Mouse (Mus musculus) ES-E14 (cell line): ENCODE measurements around the gene Rptor. TPM values are rescaled to one million over a fixed set of nuclear protein-coding genes. Genes with fewer than 3 reads are reported as not detected.

Experiments used
- DNase-seq: peaks from one replicate; pipeline ENCODE4 v3.0.0-alpha.2; 2013; ENCODE audit warnings: low read depth, low spot score
- H3K27ac ChIP-seq: 2 replicates; pipeline ENCODE4 v1.5.1; 2012; ENCODE audit warnings: low read depth, mild to moderate bottlenecking, low read length, moderate library complexity, mixed read lengths; ENCODE audit not compliant: poor library complexity, insufficient read depth, severe bottlenecking
- H3K36me3 ChIP-seq: 2 replicates; pipeline ENCODE4 v1.6.1; 2012; ENCODE audit warnings: mild to moderate bottlenecking, low read length, moderate library complexity, mixed read lengths; ENCODE audit not compliant: control insufficient read depth, poor library complexity, insufficient read depth, severe bottlenecking
- H3K4me1 ChIP-seq, 2 experiments: fragments of 150-350 bp in 1 of 2; sonication (generic) in 1 of 2; 2 replicates each; pipeline ENCODE4 v1.6.1; 2012; ENCODE audit warnings: low read length in 2 of 2, mild to moderate bottlenecking in 1 of 2, mixed read lengths in 1 of 2; ENCODE audit not compliant: control insufficient read depth in 2 of 2, insufficient read depth in 2 of 2, poor library complexity in 1 of 2
- H3K4me3 ChIP-seq, 2 experiments: fragments of 150-350 bp in 1 of 2; sonication (generic) in 1 of 2; 2 replicates each; pipeline ENCODE4 v1.5.1; 2012; ENCODE audit warnings: low read length in 2 of 2, low read depth in 1 of 2, mild to moderate bottlenecking in 1 of 2, mixed read lengths in 1 of 2; ENCODE audit not compliant: insufficient read depth in 1 of 2, poor library complexity in 1 of 2, severe bottlenecking in 1 of 2
- H3K9ac ChIP-seq: 2 replicates; pipeline ENCODE4 v1.6.1; 2012; ENCODE audit warnings: low read depth, mild to moderate bottlenecking, low read length, mixed read lengths; ENCODE audit not compliant: poor library complexity, insufficient read depth, severe bottlenecking
- H3K9me3 ChIP-seq: fragments of 150-350 bp; sonication (generic); 2 replicates; pipeline ENCODE4 v1.6.1; 2012; ENCODE audit warnings: low read depth, mild to moderate bottlenecking, low read length; ENCODE audit not compliant: control insufficient read depth, insufficient read depth
- CHD2 ChIP-seq: IDR thresholded peaks from 2 replicates; pipeline ENCODE4 v1.6.1; 2014; ENCODE audit warnings: mild to moderate bottlenecking, low read depth, low read length, inconsistent platforms
- HCFC1 ChIP-seq: IDR thresholded peaks from 2 replicates; pipeline ENCODE4 v1.6.1; 2012; ENCODE audit warnings: low read length, inconsistent platforms, borderline replicate concordance; ENCODE audit not compliant: insufficient read depth
- MAFK ChIP-seq: IDR thresholded peaks from 2 replicates; pipeline ENCODE4 v1.6.1; 2014; ENCODE audit warnings: mild to moderate bottlenecking, low read depth, low read length, inconsistent platforms; ENCODE audit not compliant: insufficient read depth
- ZC3H11A ChIP-seq: IDR thresholded peaks from 2 replicates; pipeline ENCODE4 v1.6.1; 2012; ENCODE audit warnings: low read depth, mild to moderate bottlenecking, inconsistent platforms, low read length, borderline replicate concordance
- ZNF384 ChIP-seq: IDR thresholded peaks from 2 replicates; pipeline ENCODE4 v1.6.1; 2012; ENCODE audit warnings: low read depth, low read length, inconsistent platforms
- in situ Hi-C, 2 experiments: fragments of 600-800 bp; cut with MboI; formaldehyde crosslinking; loops; one replicate each; pipeline ENCODE4 v1.15.1; 2025; ENCODE audit warnings: low sequenced_read_pairs in 2 of 2, inconsistent platforms in 1 of 2; ENCODE audit not compliant: unreplicated experiment in 2 of 2
- total RNA-seq: library from RNA; depleted of rRNA; stranded (reverse); fragments of 300-350 nt; gene quantifications from 2 replicates; pipeline ENCODE4 v1.2.3, GENCODE M21; 2012

The Rptor gene
- total RNA-seq, 1 experiment, result 59.7 TPM

- Histone ChIP-seq H3K27ac (no peak overlapping the region), H3K36me3 (peaks cover 19% of the 10 kb centered on the region; the same call in 1 of the 2 replicates), H3K4me3 (no peak overlapping the region), H3K9ac (no peak overlapping the region), H3K4me1 (no peaks in the 10 kb centered on the region), H3K9me3 (no peaks in the 10 kb centered on the region)
- no peak for DNase-seq
- TF ChIP-seq ZNF384 (no peak), CHD2 (no peak), MAFK (no peak), ZC3H11A (no peak), HCFC1 (no peak)
- in situ Hi-C loops, result no loop called here
These were observed 221.5 kb downstream of the Rptor start for GRCm38 (mm10) chr11:119824072-119824649.

DNA sequence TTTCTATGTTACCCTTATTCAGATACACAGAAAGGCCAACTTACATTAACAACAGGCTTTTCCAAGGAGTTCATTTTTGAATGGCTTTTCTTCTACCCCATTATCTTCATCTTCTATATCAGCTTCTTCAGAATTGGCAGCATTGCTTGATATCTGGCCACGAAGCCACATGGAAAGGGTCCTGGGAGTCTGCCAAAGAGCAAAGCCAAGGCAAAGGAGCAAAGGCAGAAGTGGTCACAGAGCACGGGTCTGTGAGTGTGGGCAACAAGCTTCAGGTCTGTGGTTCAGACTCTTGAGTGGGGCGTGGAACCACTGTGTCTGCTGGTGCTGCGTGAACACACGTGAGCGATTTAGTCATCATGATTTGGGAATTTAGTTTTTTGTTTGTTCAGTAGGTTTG, 223.1 kb downstream of the Rptor start:
- in situ Hi-C loops, result no loop called here

DNA sequence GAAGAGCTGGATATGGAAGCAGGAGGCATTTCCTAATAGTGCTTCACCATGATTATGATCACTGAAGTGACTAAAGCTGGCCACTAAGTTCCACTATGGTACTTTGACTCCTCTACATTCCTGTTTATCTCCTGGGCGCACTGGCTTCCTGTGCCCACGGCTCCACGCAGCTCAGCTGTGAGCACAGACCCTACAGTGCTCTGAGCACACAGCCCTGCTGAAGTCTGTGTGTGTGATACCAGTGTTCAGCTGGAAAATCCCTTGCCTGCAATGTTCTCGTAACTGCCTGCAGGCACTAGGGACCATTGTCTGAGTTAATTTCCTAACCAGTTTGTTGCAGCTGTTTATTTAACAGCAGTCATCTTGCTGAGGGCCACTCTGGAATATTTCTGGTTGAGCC, 223.5 kb downstream of the Rptor start:
- TF ChIP-seq MAFK (no peak), CHD2 (no peak), HCFC1 (no peak), ZC3H11A (no peak), ZNF384 (no peak)
- H3K9me3 ChIP-seq, result no peaks in the 10 kb centered on the region
- H3K4me3 ChIP-seq, result no peak overlapping the region
- in situ Hi-C loops, result no loop called here
- DNase-seq, result no peak
- H3K9ac ChIP-seq, result no peak overlapping the region
- H3K4me1 ChIP-seq, result no peaks in the 10 kb centered on the region
- H3K36me3 ChIP-seq, result peaks cover 21% of the 10 kb centered on the region; the same call in 1 of the 2 replicates
- H3K27ac ChIP-seq, result no peak overlapping the region

More for the DNA sequence above, 223.1 kb downstream of the Rptor start:
- no peak overlapping the region for H3K4me3 ChIP-seq
- TF ChIP-seq HCFC1 (no peak), ZC3H11A (no peak), ZNF384 (no peak)
- no peaks in the 10 kb centered on the region for H3K4me1 ChIP-seq
- H3K27ac ChIP-seq, result no peak overlapping the region
- DNase-seq, result no peak
- H3K9me3 ChIP-seq, result no peaks in the 10 kb centered on the region
- peaks cover 19% of the 10 kb centered on the region; the same call in 1 of the 2 replicates for H3K36me3 ChIP-seq
- H3K9ac ChIP-seq, result no peak overlapping the region

- Histone ChIP-seq H3K4me1 (no peaks in the 10 kb centered on the region), H3K36me3 (peaks cover 15% of the 10 kb centered on the region; the same call in 1 of the 2 replicates)
- TF ChIP-seq CHD2 (no peak), ZNF384 (no peak), HCFC1 (no peak), ZC3H11A (no peak), MAFK (no peak)
These were observed 226.4 kb downstream of the Rptor start for GRCm38 (mm10) chr11:119829116-119829515.

GRCm38 (mm10) chr11:119831682-119832081, 229.0 kb downstream of the Rptor start:
- Histone ChIP-seq H3K9me3 (no peaks in the 10 kb centered on the region), H3K9ac (no peak overlapping the region), H3K4me1 (no peaks in the 10 kb centered on the region), H3K4me3 (no peak overlapping the region), H3K36me3 (peaks cover 6% of the 10 kb centered on the region; the same call in 1 of the 2 replicates), H3K27ac (no peak overlapping the region)
- TF ChIP-seq HCFC1, result no peak
- DNase-seq, result no peak
- in situ Hi-C loops, result no loop called here

More at GRCm38 (mm10) chr11:119829116-119829515, 226.4 kb downstream of the Rptor start:
- Histone ChIP-seq H3K27ac (no peak overlapping the region), H3K9me3 (no peaks in the 10 kb centered on the region), H3K9ac (no peak overlapping the region), H3K4me3 (no peak overlapping the region)
- no peak for DNase-seq
- in situ Hi-C loops, result no loop called here
